Mouse (Mus musculus) E14TG2a.4 (cell line): ENCODE measurements around the gene Rab11fip4.

ENCODE experiments used
- H3K27me3 ChIP-seq: 2 replicates; pipeline ENCODE4 v1.6.1; 2014; ENCODE audit warnings: low read length, control low read depth; ENCODE audit not compliant: insufficient read depth
- H3K36me3 ChIP-seq: 2 replicates; pipeline ENCODE4 v1.6.1; 2014; ENCODE audit warnings: low read length, control low read depth; ENCODE audit not compliant: insufficient read depth
- H3K4me1 ChIP-seq: replicated peaks from 2 replicates; pipeline ENCODE4 v1.6.1; 2014; ENCODE audit warnings: low read depth, low read length, control low read depth
- H3K4me3 ChIP-seq: replicated peaks from 2 replicates; pipeline ENCODE4 v1.5.1; 2014; ENCODE audit warnings: mild to moderate bottlenecking, low read length
- H3K9me3 ChIP-seq: 2 replicates; pipeline ENCODE4 v1.6.1; 2014; ENCODE audit warnings: low read length, control low read depth
- CTCF ChIP-seq: conservative IDR thresholded peaks from 2 replicates; pipeline ENCODE4 v1.5.1; 2014; ENCODE audit warnings: low read length
- NANOG ChIP-seq: IDR thresholded peaks from 2 replicates; pipeline ENCODE4 v1.6.1; 2014; ENCODE audit warnings: borderline replicate concordance, low read length, mixed read lengths
- POU5F1 ChIP-seq: IDR thresholded peaks from 2 replicates; pipeline ENCODE4 v1.6.1; 2014; ENCODE audit warnings: low read length, borderline replicate concordance

The Rab11fip4 gene

GRCm38 (mm10) chr11:79663158-79663557 is 72.1 kb downstream of the Rab11fip4 start:
- Histone ChIP-seq H3K4me1 (peaks cover 58% of the 10 kb centered on the region), H3K36me3 (no peaks in the 10 kb centered on the region; the same call in 1 of the 2 replicates), H3K27me3 (peaks cover 24% of the 10 kb centered on the region), H3K9me3 (no peaks in the 10 kb centered on the region), H3K4me3 (no peak overlapping the region)
- TF ChIP-seq CTCF, result no peak
- no peak for TF ChIP-seq POU5F1
- TF ChIP-seq NANOG, result no peak

GRCm38 (mm10) chr11:79663570-79663969 is 72.6 kb downstream of the Rab11fip4 start:
- no peak for TF ChIP-seq NANOG
- TF ChIP-seq CTCF, result no peak
- no peak for TF ChIP-seq POU5F1
- no peaks in the 10 kb centered on the region; the same call in 1 of the 2 replicates for H3K36me3 ChIP-seq
- H3K27me3 ChIP-seq, result peaks cover 24% of the 10 kb centered on the region
- H3K4me1 ChIP-seq, result peaks cover 59% of the 10 kb centered on the region
- no peaks in the 10 kb centered on the region for H3K9me3 ChIP-seq
- H3K4me3 ChIP-seq, result no peak overlapping the region

GRCm38 (mm10) chr11:79666544-79666943 is 75.5 kb downstream of the Rab11fip4 start:
- no peak for TF ChIP-seq CTCF
- TF ChIP-seq NANOG, result no peak
- no peak for TF ChIP-seq POU5F1
- H3K4me1 ChIP-seq, result peaks cover 69% of the 10 kb centered on the region
- H3K36me3 ChIP-seq, result no peaks in the 10 kb centered on the region; the same call in 1 of the 2 replicates
- no peaks in the 10 kb centered on the region for H3K9me3 ChIP-seq
- H3K4me3 ChIP-seq, result no peak overlapping the region
- peaks cover 15% of the 10 kb centered on the region for H3K27me3 ChIP-seq

- H3K9me3 ChIP-seq, result no peaks in the 10 kb centered on the region
- no peaks in the 10 kb centered on the region for H3K27me3 ChIP-seq
- H3K36me3 ChIP-seq, result no peaks in the 10 kb centered on the region
- H3K4me3 ChIP-seq, result no peak overlapping the region
- TF ChIP-seq NANOG (no peak), CTCF (no peak), POU5F1 (no peak)
- H3K4me1 ChIP-seq, result peaks cover 68% of the 10 kb centered on the region
These were observed 78.2 kb downstream of the Rab11fip4 start for GRCm38 (mm10) chr11:79669210-79669609.

GRCm38 (mm10) chr11:79669947-79670346 is 78.9 kb downstream of the Rab11fip4 start:
- no peaks in the 10 kb centered on the region for H3K36me3 ChIP-seq
- H3K4me1 ChIP-seq, result peaks cover 75% of the 10 kb centered on the region
- no peaks in the 10 kb centered on the region for H3K27me3 ChIP-seq
- no peaks in the 10 kb centered on the region for H3K9me3 ChIP-seq
- TF ChIP-seq NANOG, result no peak
- TF ChIP-seq CTCF, result no peak
- TF ChIP-seq POU5F1, result no peak
- no peak overlapping the region for H3K4me3 ChIP-seq

- no peak for TF ChIP-seq CTCF
- TF ChIP-seq NANOG, result no peak
- no peak for TF ChIP-seq POU5F1
- Histone ChIP-seq H3K9me3 (no peaks in the 10 kb centered on the region), H3K4me1 (peaks cover 75% of the 10 kb centered on the region), H3K4me3 (no peak overlapping the region), H3K36me3 (no peaks in the 10 kb centered on the region), H3K27me3 (no peaks in the 10 kb centered on the region)
These were observed 79.5 kb downstream of the Rab11fip4 start for GRCm38 (mm10) chr11:79670411-79670945.

- Histone ChIP-seq H3K4me3 (no peak overlapping the region), H3K9me3 (no peaks in the 10 kb centered on the region), H3K27me3 (no peaks in the 10 kb centered on the region), H3K36me3 (no peaks in the 10 kb centered on the region), H3K4me1 (peaks cover 75% of the 10 kb centered on the region)
- TF ChIP-seq CTCF, result peak; percentile 60
- TF ChIP-seq NANOG, result no peak
- no peak for TF ChIP-seq POU5F1
These were observed 80.8 kb downstream of the Rab11fip4 start for GRCm38 (mm10) chr11:79671668-79672281.

GRCm38 (mm10) chr11:79673072-79673471 is 82.1 kb downstream of the Rab11fip4 start:
- Histone ChIP-seq H3K27me3 (no peaks in the 10 kb centered on the region), H3K4me3 (no peak overlapping the region; the same call in 1 of the 2 replicates), H3K36me3 (no peaks in the 10 kb centered on the region), H3K9me3 (no peaks in the 10 kb centered on the region), H3K4me1 (peaks cover 84% of the 10 kb centered on the region)
- TF ChIP-seq POU5F1, result no peak
- TF ChIP-seq NANOG, result no peak
- no peak for TF ChIP-seq CTCF
